Mouse (Mus musculus): ENCODE results near the gene Tmem9b. TPM values are rescaled to one million over a fixed set of nuclear protein-coding genes. Genes with fewer than 3 reads are reported as not detected.

Gene Tmem9b
- polyA plus RNA-seq, 1 experiment, result 53.9 TPM

DNA sequence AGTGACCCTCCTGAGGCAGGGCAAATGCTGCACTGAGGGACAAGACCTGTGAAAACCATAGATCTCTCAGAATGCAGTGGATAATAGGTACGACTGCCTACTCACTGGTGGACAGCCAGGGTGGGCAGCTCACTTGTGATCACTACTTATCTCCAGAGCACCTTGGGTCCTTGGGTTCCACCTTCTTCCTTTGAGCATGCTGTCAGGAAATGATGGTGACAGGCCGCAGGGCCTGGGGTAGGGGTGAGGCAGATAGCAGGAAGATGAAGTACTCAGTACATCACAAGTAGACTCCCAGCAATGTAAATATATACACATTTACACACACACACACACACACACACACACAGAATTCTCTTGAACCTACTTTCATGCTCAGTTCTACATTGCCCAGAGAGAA lies 35.2 kb upstream of the Tmem9b start:
- no peak overlapping the region for H3K4me3 ChIP-seq (ENCODE audit: low read depth, low read length)
- H3K27me3 ChIP-seq (ENCODE audit: control insufficient read depth, insufficient read depth, low read length), result no peaks in the 10 kb centered on the region; the same call in 1 of the 2 replicates
- no peak overlapping the region for H3K27ac ChIP-seq (ENCODE audit: insufficient read depth, low read depth, low read length)
- 64% methylated on average over 2 of the region's 2 CpGs for WGBS
- no peaks in the 10 kb centered on the region for H3K36me3 ChIP-seq (ENCODE audit: control insufficient read depth, insufficient read depth, low read length)
- TF ChIP-seq CTCF (IDR thresholded peaks at IDR 0.05; ENCODE audit: extremely low read depth, insufficient read length, insufficient replicate concordance, low read depth, low read length) (no peak), POLR2A (IDR thresholded peaks at IDR 0.05; ENCODE audit: low read depth, low read length) (no peak)
- no peaks in the 10 kb centered on the region for H3K4me1 ChIP-seq (ENCODE audit: control insufficient read depth, insufficient read depth, insufficient read length, low read length)

- H3K27me3 ChIP-seq (ENCODE audit: control insufficient read depth, insufficient read depth, low read length), result peaks cover 20% of the 10 kb centered on the region
- H3K4me3 ChIP-seq (ENCODE audit: low read depth, low read length), result no peak overlapping the region
- no peaks in the 10 kb centered on the region for H3K36me3 ChIP-seq (ENCODE audit: control insufficient read depth, insufficient read depth, low read length)
- WGBS, result 13% methylated on average over 7 of the region's 7 CpGs
- H3K27ac ChIP-seq (ENCODE audit: insufficient read depth, low read depth, low read length), result no peak overlapping the region
- no peak for TF ChIP-seq CTCF (IDR thresholded peaks at IDR 0.05; ENCODE audit: extremely low read depth, insufficient read length, insufficient replicate concordance, low read depth, low read length)
- no peak for TF ChIP-seq POLR2A (IDR thresholded peaks at IDR 0.05; ENCODE audit: low read depth, low read length)
- peaks cover 9% of the 10 kb centered on the region for H3K4me1 ChIP-seq (ENCODE audit: control insufficient read depth, insufficient read depth, insufficient read length, low read length)
Observed at GRCm38 (mm10) chr7:109783281-109783680, 30.6 kb upstream of the Tmem9b start.

DNA sequence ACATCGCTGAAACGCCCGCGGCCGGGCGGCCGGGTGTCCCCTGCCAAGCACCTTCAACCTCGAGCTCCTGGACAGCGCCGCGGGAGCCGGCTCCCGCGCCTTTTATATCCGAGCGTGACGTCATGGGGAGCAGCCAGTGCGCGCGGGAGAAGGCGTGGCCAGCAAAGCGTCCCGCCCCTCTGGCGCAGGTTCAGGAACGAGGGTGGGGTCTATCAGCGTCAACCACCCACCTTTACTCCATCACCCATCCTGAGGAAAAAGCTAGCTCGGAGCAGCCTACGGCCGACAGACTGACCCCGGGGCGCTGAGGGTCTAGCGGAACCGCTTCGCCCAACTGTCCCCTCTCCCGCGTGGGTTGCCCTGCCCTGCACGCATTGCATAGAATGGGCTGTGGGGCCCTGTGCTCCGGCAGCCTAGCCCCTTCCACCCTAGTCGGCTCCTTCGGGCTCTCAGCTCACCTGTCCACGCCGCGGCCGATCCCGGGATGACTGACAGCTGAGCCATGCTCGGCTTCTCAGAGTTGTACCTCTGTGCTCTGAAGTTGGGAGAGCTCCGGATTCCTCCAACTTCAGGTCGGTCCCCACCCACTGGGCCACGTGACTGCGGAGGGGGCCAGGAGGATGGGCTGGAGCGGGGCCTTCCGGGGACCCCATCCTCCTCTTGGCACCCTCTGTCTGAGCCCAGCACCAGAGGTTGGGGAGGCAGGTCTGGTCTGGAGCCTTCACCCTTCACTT lies 29.0 kb upstream of the Tmem9b start, which contains the start of gene Nrip3:
Gene Nrip3 (minus strand): TSS at position 556 of the 734 bp plus-strand sequence.
- H3K4me3 ChIP-seq (ENCODE audit: low read depth, low read length), result peak within 1 kb of the TSS; percentile 54

GRCm38 (mm10) chr7:109781087-109781469 lies 28.4 kb upstream of the Tmem9b start:
- Histone ChIP-seq H3K27ac (ENCODE audit: insufficient read depth, low read depth, low read length) (no peak overlapping the region), H3K36me3 (ENCODE audit: control insufficient read depth, insufficient read depth, low read length) (no peaks in the 10 kb centered on the region), H3K4me1 (ENCODE audit: control insufficient read depth, insufficient read depth, insufficient read length, low read length) (peaks cover 9% of the 10 kb centered on the region), H3K4me3 (ENCODE audit: low read depth, low read length) (peak overlapping the region; percentile 54), H3K27me3 (ENCODE audit: control insufficient read depth, insufficient read depth, low read length) (peaks cover 22% of the 10 kb centered on the region)
- TF ChIP-seq POLR2A (IDR thresholded peaks at IDR 0.05; ENCODE audit: low read depth, low read length) (no peak), CTCF (IDR thresholded peaks at IDR 0.05; ENCODE audit: extremely low read depth, insufficient read length, insufficient replicate concordance, low read depth, low read length) (no peak)
- under 1% methylated on average over 24 of the region's 24 CpGs for WGBS

More for the DNA sequence above, 29.0 kb upstream of the Tmem9b start, which contains the start of gene Nrip3:
- H3K27ac ChIP-seq (ENCODE audit: insufficient read depth, low read depth, low read length), result no peak within 1 kb of the TSS
- WGBS, result 2% methylated on average over 52 of the region's 52 CpGs
- TF ChIP-seq CTCF (IDR thresholded peaks at IDR 0.05; ENCODE audit: extremely low read depth, insufficient read length, insufficient replicate concordance, low read depth, low read length), result no peak
- no peaks in the 10 kb centered on the region for H3K36me3 ChIP-seq (ENCODE audit: control insufficient read depth, insufficient read depth, low read length)
- peaks cover 22% of the 10 kb centered on the region for H3K27me3 ChIP-seq (ENCODE audit: control insufficient read depth, insufficient read depth, low read length)
- peaks cover 9% of the 10 kb centered on the region for H3K4me1 ChIP-seq (ENCODE audit: control insufficient read depth, insufficient read depth, insufficient read length, low read length)

- H3K27ac ChIP-seq (ENCODE audit: insufficient read depth, low read depth, low read length), result no peak overlapping the region
- no peaks in the 10 kb centered on the region for H3K36me3 ChIP-seq (ENCODE audit: control insufficient read depth, insufficient read depth, low read length)
- no peak overlapping the region for H3K4me3 ChIP-seq (ENCODE audit: low read depth, low read length)
- no peaks in the 10 kb centered on the region for H3K4me1 ChIP-seq (ENCODE audit: control insufficient read depth, insufficient read depth, insufficient read length, low read length)
- TF ChIP-seq POLR2A (IDR thresholded peaks at IDR 0.05; ENCODE audit: low read depth, low read length), result no peak
- TF ChIP-seq CTCF (IDR thresholded peaks at IDR 0.05; ENCODE audit: extremely low read depth, insufficient read length, insufficient replicate concordance, low read depth, low read length), result no peak
- H3K27me3 ChIP-seq (ENCODE audit: control insufficient read depth, insufficient read depth, low read length), result no peaks in the 10 kb centered on the region
Observed at GRCm38 (mm10) chr7:109772251-109772650, 19.6 kb upstream of the Tmem9b start.

GRCm38 (mm10) chr7:109768699-109769383 lies 16.2 kb upstream of the Tmem9b start:
- WGBS, result 42% methylated on average over 2 of the region's 2 CpGs
- Histone ChIP-seq H3K4me1 (ENCODE audit: control insufficient read depth, insufficient read depth, insufficient read length, low read length) (no peaks in the 10 kb centered on the region), H3K4me3 (ENCODE audit: low read depth, low read length) (no peak overlapping the region), H3K27me3 (ENCODE audit: control insufficient read depth, insufficient read depth, low read length) (no peaks in the 10 kb centered on the region), H3K36me3 (ENCODE audit: control insufficient read depth, insufficient read depth, low read length) (no peaks in the 10 kb centered on the region), H3K27ac (ENCODE audit: insufficient read depth, low read depth, low read length) (no peak overlapping the region)
- TF ChIP-seq CTCF (IDR thresholded peaks at IDR 0.05; ENCODE audit: extremely low read depth, insufficient read length, insufficient replicate concordance, low read depth, low read length), result no peak
- no peak for TF ChIP-seq POLR2A (IDR thresholded peaks at IDR 0.05; ENCODE audit: low read depth, low read length)

Data from small intestine, adult 2 months (tissue).